Mouse (Mus musculus): ENCODE data around the gene Tmem63b. TPM values are rescaled to one million over a fixed set of nuclear protein-coding genes. Genes with fewer than 3 reads are reported as not detected.
A peak's percentile ranks its signal among the peaks of the same experiment; 100 is the strongest.

Gene Tmem63b
- polyA plus RNA-seq, 1 experiment from 2014 or later, result 22.6 TPM

GRCm38 (mm10) chr17:45733038-45733734, 46.5 kb upstream of the Tmem63b start:
- no peak for TF ChIP-seq CTCF (IDR thresholded peaks at IDR 0.05; ENCODE audit: low read depth)
- no peak for ATAC-seq
- Histone ChIP-seq H3K4me2 (replicated peaks; ENCODE audit: low read depth) (peak overlapping the region; percentile 70), H3K36me3 (ENCODE audit: control insufficient read depth, insufficient read depth) (no peaks in the 10 kb centered on the region), H3K9ac (ENCODE audit: low read depth, low read length) (0 out of 2 replicates have a peak overlapping the region, but pooled peaks have one; percentile 38), H3K4me1 (replicated peaks; ENCODE audit: control insufficient read depth, insufficient read depth, low read length) (peaks cover 5% of the 10 kb centered on the region; the same call in 1 of the 2 replicates), H3K27me3 (replicated peaks; ENCODE audit: control insufficient read depth, insufficient read depth, low read length) (no peaks in the 10 kb centered on the region), H3K9me3 (ENCODE audit: control insufficient read depth) (no peaks in the 10 kb centered on the region), H3K4me3 (ENCODE audit: low read depth, low read length) (peak overlapping the region; percentile 33), H3K27ac (ENCODE audit: low read depth, low read length) (no peak overlapping the region)
- 87% methylated on average over 19 of the region's 19 CpGs for WGBS

GRCm38 (mm10) chr17:45731172-45731864, 44.6 kb upstream of the Tmem63b start:
- Histone ChIP-seq H3K9ac (ENCODE audit: low read depth, low read length) (no peak overlapping the region), H3K36me3 (ENCODE audit: control insufficient read depth, insufficient read depth) (no peaks in the 10 kb centered on the region), H3K4me1 (replicated peaks; ENCODE audit: control insufficient read depth, insufficient read depth, low read length) (peaks cover 5% of the 10 kb centered on the region; the same call in 1 of the 2 replicates), H3K4me2 (replicated peaks; ENCODE audit: low read depth) (no peak overlapping the region), H3K27ac (ENCODE audit: low read depth, low read length) (no peak overlapping the region), H3K27me3 (replicated peaks; ENCODE audit: control insufficient read depth, insufficient read depth, low read length) (no peaks in the 10 kb centered on the region), H3K9me3 (ENCODE audit: control insufficient read depth) (no peaks in the 10 kb centered on the region), H3K4me3 (ENCODE audit: low read depth, low read length) (no peak overlapping the region)
- peak; percentile 94 for TF ChIP-seq CTCF (IDR thresholded peaks at IDR 0.05; ENCODE audit: low read depth)
- 22% methylated on average over 9 of the region's 9 CpGs for WGBS
- ATAC-seq, result no peak

GRCm38 (mm10) chr17:45730696-45731095, 44.0 kb upstream of the Tmem63b start:
- no peaks in the 10 kb centered on the region for H3K9me3 ChIP-seq (ENCODE audit: control insufficient read depth)
- TF ChIP-seq CTCF (IDR thresholded peaks at IDR 0.05; ENCODE audit: low read depth), result no peak
- 97% methylated on average over 4 of the region's 4 CpGs for WGBS
- peaks cover 7% of the 10 kb centered on the region; the same call in 1 of the 2 replicates for H3K4me1 ChIP-seq (replicated peaks; ENCODE audit: control insufficient read depth, insufficient read depth, low read length)
- H3K27me3 ChIP-seq (replicated peaks; ENCODE audit: control insufficient read depth, insufficient read depth, low read length), result no peaks in the 10 kb centered on the region
- no peak overlapping the region for H3K9ac ChIP-seq (ENCODE audit: low read depth, low read length)
- no peaks in the 10 kb centered on the region for H3K36me3 ChIP-seq (ENCODE audit: control insufficient read depth, insufficient read depth)
- no peak overlapping the region for H3K27ac ChIP-seq (ENCODE audit: low read depth, low read length)
- ATAC-seq, result no peak
- H3K4me3 ChIP-seq (ENCODE audit: low read depth, low read length), result no peak overlapping the region
- H3K4me2 ChIP-seq (replicated peaks; ENCODE audit: low read depth), result no peak overlapping the region

GRCm38 (mm10) chr17:45729387-45729786, 42.7 kb upstream of the Tmem63b start:
- H3K27ac ChIP-seq (ENCODE audit: low read depth, low read length), result no peak overlapping the region
- H3K4me3 ChIP-seq (ENCODE audit: low read depth, low read length), result no peak overlapping the region
- peaks cover 7% of the 10 kb centered on the region; the same call in 1 of the 2 replicates for H3K4me1 ChIP-seq (replicated peaks; ENCODE audit: control insufficient read depth, insufficient read depth, low read length)
- TF ChIP-seq CTCF (IDR thresholded peaks at IDR 0.05; ENCODE audit: low read depth), result no peak
- no peaks in the 10 kb centered on the region for H3K36me3 ChIP-seq (ENCODE audit: control insufficient read depth, insufficient read depth)
- no peak for ATAC-seq
- H3K9ac ChIP-seq (ENCODE audit: low read depth, low read length), result no peak overlapping the region
- H3K27me3 ChIP-seq (replicated peaks; ENCODE audit: control insufficient read depth, insufficient read depth, low read length), result no peaks in the 10 kb centered on the region
- H3K4me2 ChIP-seq (replicated peaks; ENCODE audit: low read depth), result no peak overlapping the region
- H3K9me3 ChIP-seq (ENCODE audit: control insufficient read depth), result no peaks in the 10 kb centered on the region
- WGBS, result 68% methylated on average over 10 of the region's 10 CpGs

- no peak for TF ChIP-seq CTCF (IDR thresholded peaks at IDR 0.05; ENCODE audit: low read depth)
- no peak for ATAC-seq
- no peak overlapping the region for H3K9ac ChIP-seq (ENCODE audit: low read depth, low read length)
Measured at GRCm38 (mm10) chr17:45727983-45728723, 41.4 kb upstream of the Tmem63b start.

GRCm38 (mm10) chr17:45727481-45727880, 40.8 kb upstream of the Tmem63b start:
- H3K4me2 ChIP-seq (replicated peaks; ENCODE audit: low read depth), result no peak overlapping the region
- no peaks in the 10 kb centered on the region for H3K9me3 ChIP-seq (ENCODE audit: control insufficient read depth)
- H3K36me3 ChIP-seq (ENCODE audit: control insufficient read depth, insufficient read depth), result no peaks in the 10 kb centered on the region
- 86% methylated on average over 2 of the region's 2 CpGs for WGBS
- no peak overlapping the region for H3K9ac ChIP-seq (ENCODE audit: low read depth, low read length)
- no peaks in the 10 kb centered on the region for H3K27me3 ChIP-seq (replicated peaks; ENCODE audit: control insufficient read depth, insufficient read depth, low read length)
- peaks cover 2% of the 10 kb centered on the region for H3K4me1 ChIP-seq (replicated peaks; ENCODE audit: control insufficient read depth, insufficient read depth, low read length)
- H3K27ac ChIP-seq (ENCODE audit: low read depth, low read length), result no peak overlapping the region
- H3K4me3 ChIP-seq (ENCODE audit: low read depth, low read length), result no peak overlapping the region
- no peak for ATAC-seq
- no peak for TF ChIP-seq CTCF (IDR thresholded peaks at IDR 0.05; ENCODE audit: low read depth)

More at GRCm38 (mm10) chr17:45727983-45728723, 41.4 kb upstream of the Tmem63b start:
- peaks cover 2% of the 10 kb centered on the region for H3K4me1 ChIP-seq (replicated peaks; ENCODE audit: control insufficient read depth, insufficient read depth, low read length)
- H3K4me3 ChIP-seq (ENCODE audit: low read depth, low read length), result no peak overlapping the region
- no peak overlapping the region for H3K4me2 ChIP-seq (replicated peaks; ENCODE audit: low read depth)
- 75% methylated on average over 8 of the region's 8 CpGs for WGBS
- no peak overlapping the region for H3K27ac ChIP-seq (ENCODE audit: low read depth, low read length)
- H3K9me3 ChIP-seq (ENCODE audit: control insufficient read depth), result no peaks in the 10 kb centered on the region
- no peaks in the 10 kb centered on the region for H3K36me3 ChIP-seq (ENCODE audit: control insufficient read depth, insufficient read depth)
- no peaks in the 10 kb centered on the region for H3K27me3 ChIP-seq (replicated peaks; ENCODE audit: control insufficient read depth, insufficient read depth, low read length)

All from intestine, postnatal 0 days (tissue).